Mouse (Mus musculus) MEL (cell line): ENCODE results near the gene Cnga3.

Experiments
- CHD1 ChIP-seq: IDR thresholded peaks from 2 replicates; pipeline ENCODE4 v1.6.1; 2012; ENCODE audit warnings: low read depth, mild to moderate bottlenecking, inconsistent platforms, low read length, improper control_type of control experiment
- TCF12 ChIP-seq: IDR thresholded peaks from 2 replicates; pipeline ENCODE4 v1.6.1; 2014; ENCODE audit warnings: low read depth, mild to moderate bottlenecking, inconsistent platforms, low read length, improper control_type of control experiment, moderate library complexity

GRCm38 (mm10) chr1:37296414-37296813 lies 82.2 kb downstream of the Cnga3 start:
- TF ChIP-seq CHD1 = no peak
- no peak for TF ChIP-seq TCF12
